Mouse (Mus musculus): ENCODE measurements around the gene Mef2a. TPM values are rescaled to one million over a fixed set of nuclear protein-coding genes. Genes with fewer than 3 reads are reported as not detected.

The Mef2a gene
- total RNA-seq, 1 experiment: 14.3 TPM

DNA sequence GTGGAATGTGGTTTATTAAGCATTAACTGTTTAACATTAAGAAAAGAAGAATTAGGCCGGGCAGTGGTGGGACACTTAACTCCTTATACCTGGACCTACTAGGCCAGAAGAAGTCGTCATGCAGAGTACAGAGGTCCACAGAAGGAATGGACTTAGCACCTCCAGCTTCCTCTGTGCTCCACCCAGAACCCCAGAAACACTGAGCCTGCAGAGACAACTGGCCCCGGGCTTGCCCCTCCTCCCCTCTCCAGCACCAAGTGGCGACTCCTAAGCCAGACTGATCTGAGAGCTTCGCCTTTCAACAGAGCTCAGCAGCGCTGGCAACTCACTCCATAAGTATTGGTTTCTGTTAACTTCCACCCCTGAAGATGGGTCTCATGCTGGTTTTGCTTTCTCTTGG, 165.0 kb downstream of the Mef2a start:
- in situ Hi-C loops (cut with MboI; ENCODE audit: low sequenced_read_pairs in 2 of 2, unreplicated experiment in 2 of 2): loop anchor here in 1 of 2 experiments (25.0 kb wide), 1 partner anchor 370 kb away; the partner anchor contains the start of gene Adamts17
- no peaks in the 10 kb centered on the region for H3K36me3 ChIP-seq (ENCODE audit: control insufficient read depth, insufficient read depth, low read length, poor library complexity, severe bottlenecking)
- H3K27ac ChIP-seq (ENCODE audit: insufficient read depth, low read depth, low read length, poor library complexity, severe bottlenecking): no peak overlapping the region
- no peak overlapping the region for H3K4me3 ChIP-seq (ENCODE audit: insufficient read depth in 1 of 2, low read depth in 1 of 2, low read length in 2 of 2, poor library complexity in 1 of 2, severe bottlenecking in 1 of 2)
- H3K4me1 ChIP-seq (ENCODE audit: control insufficient read depth in 2 of 2, insufficient read depth in 2 of 2, low read length in 2 of 2, poor library complexity in 1 of 2): no peaks in the 10 kb centered on the region
- TF ChIP-seq MAFK (IDR thresholded peaks at IDR 0.05; ENCODE audit: insufficient read depth, low read depth, low read length) (no peak), ZC3H11A (IDR thresholded peaks at IDR 0.05; ENCODE audit: borderline replicate concordance, low read depth, low read length) (no peak), ZNF384 (IDR thresholded peaks at IDR 0.05; ENCODE audit: low read depth, low read length) (no peak)
- no peaks in the 10 kb centered on the region for H3K9me3 ChIP-seq (ENCODE audit: control insufficient read depth, insufficient read depth, low read depth, low read length)
- no peak for DNase-seq (ENCODE audit: low read depth, low spot score)
- H3K9ac ChIP-seq (ENCODE audit: insufficient read depth, low read depth, low read length, poor library complexity, severe bottlenecking): no peak overlapping the region

GRCm38 (mm10) chr7:67206496-67206895, 166.2 kb downstream of the Mef2a start:
- TF ChIP-seq HCFC1 (IDR thresholded peaks at IDR 0.05; ENCODE audit: borderline replicate concordance, insufficient read depth, low read length): no peak
- no peak for TF ChIP-seq MAFK (IDR thresholded peaks at IDR 0.05; ENCODE audit: insufficient read depth, low read depth, low read length)
- no peak for TF ChIP-seq ZNF384 (IDR thresholded peaks at IDR 0.05; ENCODE audit: low read depth, low read length)
- no peak for TF ChIP-seq ZC3H11A (IDR thresholded peaks at IDR 0.05; ENCODE audit: borderline replicate concordance, low read depth, low read length)
- no peak for TF ChIP-seq CHD2 (IDR thresholded peaks at IDR 0.05; ENCODE audit: low read depth, low read length)
- DNase-seq (ENCODE audit: low read depth, low spot score): no peak

DNA sequence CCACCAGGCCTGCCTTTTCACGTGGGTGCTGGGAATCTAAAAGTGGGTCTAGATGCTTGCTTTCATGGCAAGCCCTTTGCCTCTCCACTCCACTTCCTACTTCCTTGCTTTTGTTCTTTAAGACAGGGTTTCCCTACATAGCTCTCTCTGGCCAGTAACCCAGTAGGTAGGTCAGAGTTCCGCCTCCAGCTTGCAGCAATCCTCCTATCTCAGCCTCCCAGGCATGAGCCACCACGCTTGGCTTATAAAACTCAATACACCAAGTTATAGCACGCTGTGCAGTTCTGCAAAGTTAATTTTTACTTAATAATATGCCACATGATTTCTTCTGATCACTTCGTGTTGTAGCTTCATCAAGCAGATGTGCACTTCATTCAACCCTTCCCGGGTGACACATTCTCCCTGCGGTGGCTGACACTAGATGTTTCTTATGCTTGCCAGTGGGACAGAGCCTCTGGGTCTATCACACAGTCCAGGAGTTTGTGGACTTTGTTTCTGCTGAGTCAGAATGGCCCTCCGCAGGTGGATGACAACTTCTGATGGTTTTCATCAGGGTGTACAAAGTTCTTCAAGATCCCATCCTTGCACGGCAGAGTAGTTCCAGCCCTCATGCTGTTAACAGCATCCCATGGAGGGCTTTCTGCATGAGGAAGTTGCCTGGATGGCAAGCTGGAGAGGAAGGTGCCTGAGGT, 166.8 kb downstream of the Mef2a start:
- Histone ChIP-seq H3K9me3 (ENCODE audit: control insufficient read depth, insufficient read depth, low read depth, low read length) (no peaks in the 10 kb centered on the region), H3K4me1 (ENCODE audit: control insufficient read depth in 2 of 2, insufficient read depth in 2 of 2, low read length in 2 of 2, poor library complexity in 1 of 2) (no peaks in the 10 kb centered on the region), H3K36me3 (ENCODE audit: control insufficient read depth, insufficient read depth, low read length, poor library complexity, severe bottlenecking) (no peaks in the 10 kb centered on the region), H3K4me3 (ENCODE audit: insufficient read depth in 1 of 2, low read depth in 1 of 2, low read length in 2 of 2, poor library complexity in 1 of 2, severe bottlenecking in 1 of 2) (no peak overlapping the region), H3K9ac (ENCODE audit: insufficient read depth, low read depth, low read length, poor library complexity, severe bottlenecking) (no peak overlapping the region), H3K27ac (ENCODE audit: insufficient read depth, low read depth, low read length, poor library complexity, severe bottlenecking) (no peak overlapping the region)
- in situ Hi-C loops (cut with MboI; ENCODE audit: low sequenced_read_pairs in 2 of 2, unreplicated experiment in 2 of 2): loop anchor here in 1 of 2 experiments (25.0 kb wide), 1 partner anchor 369 kb away; the partner anchor contains the start of gene Adamts17
- no peak for DNase-seq (ENCODE audit: low read depth, low spot score)
- TF ChIP-seq MAFK (IDR thresholded peaks at IDR 0.05; ENCODE audit: insufficient read depth, low read depth, low read length) (no peak), ZC3H11A (IDR thresholded peaks at IDR 0.05; ENCODE audit: borderline replicate concordance, low read depth, low read length) (no peak), CHD2 (IDR thresholded peaks at IDR 0.05; ENCODE audit: low read depth, low read length) (no peak), HCFC1 (IDR thresholded peaks at IDR 0.05; ENCODE audit: borderline replicate concordance, insufficient read depth, low read length) (no peak), ZNF384 (IDR thresholded peaks at IDR 0.05; ENCODE audit: low read depth, low read length) (no peak)

More at GRCm38 (mm10) chr7:67206496-67206895, 166.2 kb downstream of the Mef2a start:
- no peak overlapping the region for H3K9ac ChIP-seq (ENCODE audit: insufficient read depth, low read depth, low read length, poor library complexity, severe bottlenecking)
- H3K36me3 ChIP-seq (ENCODE audit: control insufficient read depth, insufficient read depth, low read length, poor library complexity, severe bottlenecking): no peaks in the 10 kb centered on the region
- no peak overlapping the region for H3K27ac ChIP-seq (ENCODE audit: insufficient read depth, low read depth, low read length, poor library complexity, severe bottlenecking)
- H3K4me3 ChIP-seq (ENCODE audit: insufficient read depth in 1 of 2, low read depth in 1 of 2, low read length in 2 of 2, poor library complexity in 1 of 2, severe bottlenecking in 1 of 2): no peak overlapping the region
- in situ Hi-C loops (cut with MboI; ENCODE audit: low sequenced_read_pairs in 2 of 2, unreplicated experiment in 2 of 2): loop anchor here in 1 of 2 experiments (25.0 kb wide), 1 partner anchor 369 kb away; the partner anchor contains the start of gene Adamts17
- H3K4me1 ChIP-seq (ENCODE audit: control insufficient read depth in 2 of 2, insufficient read depth in 2 of 2, low read length in 2 of 2, poor library complexity in 1 of 2): no peaks in the 10 kb centered on the region
- no peaks in the 10 kb centered on the region for H3K9me3 ChIP-seq (ENCODE audit: control insufficient read depth, insufficient read depth, low read depth, low read length)

- in situ Hi-C loops (cut with MboI; ENCODE audit: low sequenced_read_pairs in 2 of 2, unreplicated experiment in 2 of 2): loop anchor here in 1 of 2 experiments (25.0 kb wide), 1 partner anchor 366 kb away; the partner anchor contains the start of gene Adamts17
- no peak overlapping the region for H3K4me3 ChIP-seq (ENCODE audit: insufficient read depth in 1 of 2, low read depth in 1 of 2, low read length in 2 of 2, poor library complexity in 1 of 2, severe bottlenecking in 1 of 2)
- H3K36me3 ChIP-seq (ENCODE audit: control insufficient read depth, insufficient read depth, low read length, poor library complexity, severe bottlenecking): no peaks in the 10 kb centered on the region
- no peak overlapping the region for H3K27ac ChIP-seq (ENCODE audit: insufficient read depth, low read depth, low read length, poor library complexity, severe bottlenecking)
- H3K4me1 ChIP-seq (ENCODE audit: control insufficient read depth in 2 of 2, insufficient read depth in 2 of 2, low read length in 2 of 2, poor library complexity in 1 of 2): no peaks in the 10 kb centered on the region
- no peaks in the 10 kb centered on the region for H3K9me3 ChIP-seq (ENCODE audit: control insufficient read depth, insufficient read depth, low read depth, low read length)
- no peak for DNase-seq (ENCODE audit: low read depth, low spot score)
- TF ChIP-seq HCFC1 (IDR thresholded peaks at IDR 0.05; ENCODE audit: borderline replicate concordance, insufficient read depth, low read length) (no peak), ZC3H11A (IDR thresholded peaks at IDR 0.05; ENCODE audit: borderline replicate concordance, low read depth, low read length) (no peak)
- H3K9ac ChIP-seq (ENCODE audit: insufficient read depth, low read depth, low read length, poor library complexity, severe bottlenecking): no peak overlapping the region
Observed at GRCm38 (mm10) chr7:67203625-67204024, 169.0 kb downstream of the Mef2a start.
